Mouse (Mus musculus) kidney, embryonic 16.5 days (tissue): Measurements from ENCODE around the gene Ephx1. TPM values are rescaled to one million over a fixed set of nuclear protein-coding genes. Genes with fewer than 3 reads are reported as not detected.
"Not testable (repeated sequence)": the region's sequence is repeated elsewhere in the genome, so short reads cannot be mapped to it uniquely, and the experiment has no call there.

Experiments used
- ATAC-seq: fragments of 200-750 bp; cut with Nextera tagmentation; 2 replicates; pipeline ENCODE4 v1.8.0; 2017; ENCODE audit warnings: moderate TSS enrichment; ENCODE audit not compliant: low FRiP score, low TSS enrichment
- H3K27ac ChIP-seq: fragments of 300-500 bp; sonication (generic); 2 replicates; pipeline ENCODE4 v1.5.1; 2014; ENCODE audit warnings: low read length
- H3K27me3 ChIP-seq: fragments of 300-500 bp; sonication (generic); 2 replicates; pipeline ENCODE4 v1.6.1; 2014; ENCODE audit warnings: low read length, control low read depth, mixed read lengths; ENCODE audit not compliant: insufficient read depth
- H3K36me3 ChIP-seq: fragments of 300-500 bp; sonication (generic); 2 replicates; pipeline ENCODE4 v1.6.1; 2014; ENCODE audit warnings: low read length, control low read depth, mixed read lengths; ENCODE audit not compliant: insufficient read depth
- H3K4me1 ChIP-seq: fragments of 300-500 bp; sonication (generic); 2 replicates; pipeline ENCODE4 v1.6.1; 2014; ENCODE audit warnings: low read length, control low read depth, mixed read lengths; ENCODE audit not compliant: insufficient read depth
- H3K4me2 ChIP-seq: fragments of 300-500 bp; sonication (generic); replicated peaks from 2 replicates; pipeline ENCODE4 v1.6.1; 2014; ENCODE audit warnings: low read depth, low read length
- H3K4me3 ChIP-seq: fragments of 300-500 bp; sonication (generic); 2 replicates; pipeline ENCODE4 v1.5.1; 2014; ENCODE audit warnings: mild to moderate bottlenecking, low read length
- H3K9ac ChIP-seq: fragments of 300-500 bp; sonication (generic); replicated peaks from 2 replicates; pipeline ENCODE4 v1.6.1; 2014; ENCODE audit warnings: low read length
- H3K9me3 ChIP-seq: fragments of 300-500 bp; sonication (generic); 2 replicates; pipeline ENCODE4 v1.6.1; 2016; ENCODE audit warnings: low read length, control low read depth
- whole genome bisulfite sequencing: fragments of 180-500 bp; shearing (Covaris S2); extraction: QIAGEN DNeasy Blood & Tissue Kit; methylation state at CpG from one replicate; pipeline ENCODE4 v1.1.7; 2014; 5-methylcytosine and 5-hydroxymethylcytosine counted together
- polyA plus RNA-seq: library from polyadenylated mRNA; unstranded; fragments of >200 nt; fragmentation: Nextera tagmentation; extraction: Ambion mirVana; gene quantifications from 2 replicates; pipeline ENCODE4 v1.2.1, GENCODE M21; 2015

The Ephx1 gene
- polyA plus RNA-seq, 1 experiment from 2014 or later = 8.3 TPM

DNA sequence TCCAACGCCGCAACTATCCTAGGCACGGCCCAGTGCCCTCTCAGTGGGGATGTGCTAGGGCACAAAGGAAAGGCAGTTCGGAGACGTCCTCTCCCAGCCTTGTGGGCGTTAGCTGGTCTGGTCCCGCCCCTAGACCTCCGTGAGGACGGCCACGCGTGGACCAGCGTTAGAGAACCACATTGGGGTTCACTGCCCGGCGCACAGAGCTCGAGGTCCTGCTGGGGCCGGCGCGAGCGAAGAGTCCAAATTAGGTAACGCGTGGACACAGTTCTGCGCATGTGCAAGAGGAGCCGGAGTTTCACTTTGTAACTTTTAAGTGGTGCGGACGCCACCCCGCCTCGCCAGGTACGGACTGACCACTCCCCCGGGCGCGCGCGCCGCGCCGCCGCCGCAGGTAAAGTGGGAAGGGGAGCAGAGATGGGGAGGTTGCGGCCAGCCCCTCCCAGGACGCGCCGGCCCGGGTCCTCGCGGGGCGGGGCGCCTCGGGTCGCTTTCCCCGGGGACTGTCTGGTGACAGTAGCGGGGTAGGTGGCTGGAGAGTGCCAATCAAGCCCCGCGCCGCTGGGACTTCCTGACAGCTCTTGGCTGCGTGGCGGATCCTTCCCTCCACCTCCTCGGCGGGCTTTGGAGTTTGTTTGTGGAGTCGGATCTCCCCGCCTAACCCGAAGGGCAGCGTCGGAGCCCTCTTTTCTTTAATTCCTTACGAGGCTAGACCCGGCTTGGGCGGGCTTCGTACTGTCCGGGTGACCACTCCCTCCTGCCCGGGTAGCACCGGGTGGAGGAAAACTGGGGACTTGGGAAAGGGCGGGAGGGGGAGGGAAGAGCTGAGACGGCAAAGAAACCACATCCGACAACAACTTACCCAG, 78.3 kb downstream of the Ephx1 start, which contains the start of gene Tmem63a:
Gene Tmem63a (plus strand): TSS at position 179 of the 866 bp plus-strand sequence.
- Histone ChIP-seq H3K27ac (peak within 1 kb of the TSS; percentile 11), H3K9ac (peak within 1 kb of the TSS; percentile 88), H3K4me2 (peak within 1 kb of the TSS; percentile 94), H3K4me3 (peak within 1 kb of the TSS; percentile 92), H3K36me3 (no peaks in the 10 kb centered on the region), H3K4me1 (peaks cover 37% of the 10 kb centered on the region), H3K27me3 (peaks cover 9% of the 10 kb centered on the region), H3K9me3 (no peaks in the 10 kb centered on the region)
- under 1% methylated on average over 61 of the region's 73 CpGs for WGBS
- ATAC-seq = peak; percentile 71

DNA sequence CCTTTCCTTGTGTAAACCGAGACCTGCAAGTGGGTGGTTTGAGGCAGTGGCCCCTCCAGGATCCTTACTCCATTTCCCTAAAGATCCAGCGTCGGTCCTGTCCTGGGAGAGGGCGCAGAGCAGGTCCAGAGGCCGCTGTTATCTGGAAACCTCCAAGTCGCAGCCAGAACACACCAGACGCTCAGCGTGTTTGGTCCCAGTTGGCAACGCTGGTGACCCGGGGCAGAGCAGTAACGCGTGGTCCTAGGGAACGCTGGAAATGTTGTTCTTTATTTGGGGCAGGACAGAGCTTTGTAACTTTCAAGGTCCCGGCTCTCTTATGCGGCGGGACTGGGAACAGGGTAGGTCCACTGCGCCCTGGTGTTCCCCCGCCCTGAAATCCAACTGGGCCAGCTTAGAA, 79.0 kb downstream of the Ephx1 start:
- ATAC-seq = peak; percentile 5; the same call in 1 of the 2 replicates
- Histone ChIP-seq H3K4me2 (peak overlapping the region; percentile 94), H3K36me3 (no peaks in the 10 kb centered on the region), H3K27me3 (peaks cover 10% of the 10 kb centered on the region), H3K4me3 (peak overlapping the region; percentile 92), H3K9ac (peak overlapping the region; percentile 88), H3K4me1 (peaks cover 37% of the 10 kb centered on the region), H3K27ac (0 out of 2 replicates have a peak overlapping the region, but pooled peaks have one; percentile 11), H3K9me3 (no peaks in the 10 kb centered on the region)
- 4% methylated on average over 18 of the region's 18 CpGs for WGBS

DNA sequence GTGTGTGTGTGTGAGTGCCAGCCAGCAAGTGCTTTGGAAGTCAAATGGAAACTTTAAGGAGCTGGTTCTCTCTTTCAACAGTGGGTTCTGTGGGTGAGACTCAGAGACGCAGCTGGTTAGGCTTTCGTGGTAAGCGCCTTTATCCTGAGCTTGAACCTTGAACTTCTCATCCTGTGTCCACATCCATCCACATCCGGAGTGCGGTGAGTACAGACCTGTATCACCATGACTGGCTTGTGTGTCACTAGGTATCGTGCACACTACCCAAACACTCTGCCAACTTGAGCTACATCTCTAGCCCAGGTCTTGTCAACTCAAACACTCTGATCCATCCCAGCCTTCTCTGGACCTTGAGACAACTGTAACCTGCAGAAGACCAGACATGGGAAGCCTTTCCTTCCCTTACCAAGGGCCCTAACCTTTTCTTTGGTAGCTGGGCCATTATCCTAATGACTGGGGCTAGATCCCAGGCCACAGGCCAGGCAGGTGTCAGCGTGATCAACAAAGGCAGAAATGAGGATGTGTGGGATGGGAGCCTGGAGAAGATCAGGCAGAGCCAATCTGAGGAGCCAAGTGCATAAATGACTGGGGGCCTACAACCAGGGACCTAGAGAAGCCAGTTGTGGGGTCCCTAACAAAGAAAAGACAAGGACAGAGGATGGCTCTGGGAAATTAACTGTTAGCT, 79.8 kb downstream of the Ephx1 start:
- Histone ChIP-seq H3K9me3 (no peaks in the 10 kb centered on the region), H3K27ac (no peak overlapping the region), H3K9ac (peak overlapping the region; percentile 88), H3K27me3 (peaks cover 16% of the 10 kb centered on the region), H3K4me1 (peaks cover 29% of the 10 kb centered on the region), H3K4me2 (peak overlapping the region; percentile 94), H3K36me3 (no peaks in the 10 kb centered on the region), H3K4me3 (peak overlapping the region; percentile 92)
- 84% methylated on average over 7 of the region's 7 CpGs for WGBS
- ATAC-seq = no peak

DNA sequence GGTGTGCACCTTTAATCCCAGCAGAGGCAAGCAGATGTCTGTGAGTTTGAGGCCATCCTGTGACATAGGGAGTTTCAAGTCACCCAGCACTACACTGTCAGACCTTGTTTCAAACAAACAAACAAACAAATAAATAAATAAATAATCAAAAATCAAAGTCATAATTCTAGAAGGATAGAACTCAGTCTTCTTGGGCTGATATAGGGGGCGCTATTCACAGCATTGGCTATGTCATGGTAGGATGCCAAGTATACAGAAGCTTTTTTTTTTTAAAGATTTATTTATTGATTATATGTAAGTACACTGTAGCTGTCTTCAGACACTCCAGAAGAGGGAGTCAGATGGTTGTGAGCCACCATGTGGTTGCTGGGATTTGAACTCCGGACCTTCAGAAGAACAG, 81.9 kb downstream of the Ephx1 start:
- not testable (repeated sequence) for H3K36me3 ChIP-seq, H3K27ac ChIP-seq, ATAC-seq, H3K4me3 ChIP-seq, H3K9me3 ChIP-seq, H3K4me2 ChIP-seq, H3K9ac ChIP-seq
- 74% methylated on average over 2 of the region's 2 CpGs for WGBS
- H3K27me3 ChIP-seq = peaks cover 38% of the 10 kb centered on the region
- peaks cover 12% of the 10 kb centered on the region for H3K4me1 ChIP-seq

DNA sequence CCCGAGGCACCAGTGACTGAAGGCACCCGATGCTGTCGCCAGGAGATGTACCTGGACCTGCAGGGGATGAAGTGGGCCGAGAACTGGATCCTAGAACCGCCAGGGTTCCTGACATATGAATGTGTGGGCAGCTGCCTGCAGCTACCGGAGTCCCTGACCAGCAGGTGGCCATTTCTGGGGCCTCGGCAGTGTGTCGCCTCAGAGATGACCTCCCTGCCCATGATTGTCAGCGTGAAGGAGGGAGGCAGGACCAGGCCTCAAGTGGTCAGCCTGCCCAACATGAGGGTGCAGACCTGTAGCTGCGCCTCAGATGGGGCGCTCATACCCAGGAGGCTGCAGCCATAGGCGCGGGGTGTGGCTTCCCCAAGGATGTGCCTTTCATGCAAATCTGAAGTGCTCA, 83.1 kb downstream of the Ephx1 start:
- peaks cover 47% of the 10 kb centered on the region for H3K27me3 ChIP-seq
- H3K9me3 ChIP-seq = not testable (repeated sequence)

DNA sequence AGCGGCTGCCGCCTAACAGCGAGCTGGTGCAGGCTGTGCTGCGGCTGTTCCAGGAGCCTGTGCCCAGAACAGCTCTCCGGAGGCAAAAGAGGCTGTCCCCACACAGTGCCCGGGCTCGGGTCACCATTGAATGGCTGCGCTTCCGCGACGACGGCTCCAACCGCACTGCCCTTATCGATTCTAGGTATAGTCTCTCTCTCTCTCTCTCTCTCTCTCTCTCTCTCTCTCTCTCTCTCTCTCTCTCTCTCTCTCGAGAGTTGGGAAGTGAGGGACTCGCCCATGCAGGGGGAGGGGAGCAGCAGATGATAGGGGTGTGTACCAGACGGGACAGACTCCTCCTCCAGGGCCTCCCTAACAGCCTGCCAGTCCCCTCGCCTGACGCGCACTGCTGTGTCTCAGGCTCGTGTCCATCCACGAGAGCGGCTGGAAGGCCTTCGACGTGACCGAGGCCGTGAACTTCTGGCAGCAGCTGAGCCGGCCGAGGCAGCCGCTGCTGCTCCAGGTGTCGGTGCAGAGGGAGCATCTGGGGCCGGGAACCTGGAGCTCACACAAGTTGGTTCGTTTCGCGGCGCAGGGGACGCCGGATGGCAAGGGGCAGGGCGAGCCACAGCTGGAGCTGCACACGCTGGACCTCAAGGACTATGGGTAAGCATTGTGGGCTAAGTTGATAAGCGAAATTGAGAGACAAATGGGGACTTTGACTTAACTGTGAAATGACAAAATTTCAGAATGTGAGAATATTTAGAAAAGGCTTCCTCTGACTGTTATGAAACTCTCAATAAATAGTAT, 83.9 kb downstream of the Ephx1 start:
- Histone ChIP-seq H3K4me2 (peak overlapping the region; percentile 54), H3K4me3 (peak overlapping the region; percentile 41), H3K27me3 (peaks cover 47% of the 10 kb centered on the region), H3K9ac (peak overlapping the region; percentile 41; the same call in 1 of the 2 replicates)
- 3% methylated on average over 38 of the region's 41 CpGs for WGBS
- H3K9me3 ChIP-seq, H3K36me3 ChIP-seq, H3K27ac ChIP-seq, H3K4me1 ChIP-seq: not testable (repeated sequence)
- ATAC-seq = peak; percentile 81

More for the DNA sequence above, 83.1 kb downstream of the Ephx1 start:
- not testable (repeated sequence) for H3K4me3 ChIP-seq, H3K36me3 ChIP-seq, ATAC-seq, H3K9ac ChIP-seq, H3K4me1 ChIP-seq, H3K4me2 ChIP-seq, H3K27ac ChIP-seq
- WGBS = 37% methylated on average over 13 of the region's 13 CpGs

DNA sequence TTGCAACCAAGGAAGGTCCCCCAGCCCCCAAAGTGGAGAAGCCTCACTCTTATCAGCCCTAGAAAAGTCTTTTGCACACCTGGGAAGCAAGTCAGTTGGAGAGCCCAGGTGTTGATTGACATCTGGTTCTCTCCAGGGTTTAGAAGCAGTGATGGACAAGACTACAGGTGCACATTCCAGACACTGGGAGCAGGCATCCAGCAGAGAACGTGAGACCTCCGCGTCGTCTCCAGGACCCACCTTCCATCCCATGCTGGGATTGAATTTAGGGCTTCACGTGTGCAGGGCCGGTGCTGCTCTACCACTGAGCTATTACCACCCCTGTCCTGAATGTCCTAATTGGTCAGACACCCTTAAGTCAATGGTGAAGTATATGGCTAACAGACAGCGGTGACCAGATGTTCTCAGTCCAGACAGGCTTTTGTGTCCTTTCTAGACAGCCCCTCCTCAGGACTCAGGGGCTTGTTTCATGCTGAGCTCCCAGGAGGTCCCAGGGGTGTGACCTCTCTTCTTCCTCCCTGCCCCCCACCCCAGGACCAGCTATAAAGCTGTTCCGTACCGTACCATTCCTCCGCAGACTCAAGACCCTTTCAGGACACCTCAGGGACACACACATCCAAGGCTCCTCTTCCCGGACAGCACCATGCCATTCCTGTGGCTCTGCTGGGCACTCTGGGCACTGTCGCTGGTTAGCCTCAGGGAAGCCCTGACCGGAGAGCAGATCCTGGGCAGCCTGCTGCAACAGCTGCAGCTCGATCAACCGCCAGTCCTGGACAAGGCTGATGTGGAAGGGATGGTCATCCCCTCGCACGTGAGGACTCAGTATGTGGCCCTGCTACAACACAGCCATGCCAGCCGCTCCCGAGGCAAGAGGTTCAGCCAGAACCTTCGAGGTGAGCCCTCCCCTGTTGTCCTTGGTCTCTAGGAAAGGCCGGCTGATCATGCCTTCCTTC, 86.0 kb downstream of the Ephx1 start, which contains the start of gene Lefty1:
Gene Lefty1 (plus strand): TSS at position 556 of the 953 bp plus-strand sequence.
- H3K27me3 ChIP-seq = peaks cover 43% of the 10 kb centered on the region
- WGBS = 12% methylated on average over 21 of the region's 21 CpGs
- H3K4me2 ChIP-seq = no peak within 1 kb of the TSS
- no peak within 1 kb of the TSS for H3K27ac ChIP-seq
- H3K9ac ChIP-seq = no peak within 1 kb of the TSS
- no peaks in the 10 kb centered on the region for H3K9me3 ChIP-seq
- ATAC-seq = no peak
- no peaks in the 10 kb centered on the region for H3K4me1 ChIP-seq
- no peaks in the 10 kb centered on the region for H3K36me3 ChIP-seq
- no peak within 1 kb of the TSS for H3K4me3 ChIP-seq

DNA sequence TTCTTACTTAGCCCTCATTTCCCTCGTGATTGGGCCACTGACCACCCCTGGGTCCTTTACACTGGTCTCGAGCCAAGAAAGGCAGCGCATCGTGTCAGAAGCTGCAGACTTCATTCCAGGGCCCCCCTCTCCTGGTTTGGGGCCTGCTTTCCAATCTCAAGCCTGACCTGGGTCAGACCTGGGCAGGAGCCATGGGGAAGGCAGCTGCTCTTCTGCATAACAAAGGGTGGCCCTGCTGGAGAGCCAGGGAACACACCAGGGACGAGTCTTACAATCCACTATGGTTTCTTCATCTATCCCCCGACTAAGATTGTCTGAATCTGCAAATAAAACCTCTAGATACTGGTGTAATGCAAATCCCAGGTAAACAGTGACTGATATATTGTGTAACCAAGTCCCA, 87.0 kb downstream of the Ephx1 start:
- no peaks in the 10 kb centered on the region for H3K9me3 ChIP-seq

More for the DNA sequence above, 87.0 kb downstream of the Ephx1 start:
- peaks cover 43% of the 10 kb centered on the region for H3K27me3 ChIP-seq
- 31% methylated on average over 6 of the region's 6 CpGs for WGBS
- no peak overlapping the region for H3K4me3 ChIP-seq
- H3K9ac ChIP-seq = no peak overlapping the region
- ATAC-seq = no peak
- no peak overlapping the region for H3K27ac ChIP-seq
- no peak overlapping the region for H3K4me2 ChIP-seq
- H3K36me3 ChIP-seq = no peaks in the 10 kb centered on the region
- H3K4me1 ChIP-seq = no peaks in the 10 kb centered on the region
